Mouse (Mus musculus): ENCODE data around the gene Timm13.
A peak's percentile ranks its signal among the peaks of the same experiment; 100 is the strongest.

The Timm13 gene

GRCm38 (mm10) chr10:80909375-80910162 lies 8.8 kb upstream of the Timm13 start:
- ATAC-seq (ENCODE audit: insufficient number of reproducible peaks, low FRiP score, low TSS enrichment), result no peak

GRCm38 (mm10) chr10:80904709-80905108 lies 3.9 kb upstream of the Timm13 start:
- ATAC-seq (ENCODE audit: insufficient number of reproducible peaks, low FRiP score, low TSS enrichment), result no peak

DNA sequence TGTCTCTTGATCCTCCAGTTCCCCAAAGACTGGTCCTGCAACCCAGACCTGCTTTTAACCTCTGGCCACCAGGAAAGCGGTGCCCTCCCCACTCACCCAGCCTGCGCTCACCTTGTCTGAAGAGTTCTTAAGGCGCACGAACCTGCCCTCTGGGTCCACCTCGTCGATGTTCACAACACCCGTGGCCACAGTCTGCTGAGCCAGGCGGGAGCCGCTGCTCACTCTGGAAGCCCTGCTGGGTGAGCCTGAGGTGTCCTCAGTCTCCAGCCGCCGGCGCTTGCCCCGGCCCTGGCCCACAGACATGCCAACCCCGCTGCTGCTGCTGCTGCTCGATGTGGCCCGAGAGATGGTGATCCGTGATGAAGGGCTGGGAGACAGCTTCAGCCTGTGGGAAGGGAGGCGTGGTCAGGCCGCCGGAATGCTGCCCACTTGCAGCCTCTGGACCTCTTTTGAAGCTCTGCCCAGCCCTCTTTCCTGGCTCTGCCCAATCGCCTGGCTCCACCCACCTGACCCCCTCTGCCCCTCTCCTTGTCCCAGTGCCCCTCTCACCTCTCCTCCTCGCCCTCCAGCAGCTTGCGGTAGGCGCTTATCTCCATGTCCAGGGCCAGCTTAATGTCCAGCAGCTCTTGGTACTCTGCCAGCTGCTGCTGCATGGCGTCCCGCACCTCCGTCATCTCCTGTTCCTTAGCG lies 3.4 kb upstream of the Timm13 start:
- no peak for ATAC-seq (ENCODE audit: insufficient number of reproducible peaks, low FRiP score, low TSS enrichment)

GRCm38 (mm10) chr10:80903282-80903681 lies 2.5 kb upstream of the Timm13 start:
- ATAC-seq (ENCODE audit: insufficient number of reproducible peaks, low FRiP score, low TSS enrichment), result no peak

GRCm38 (mm10) chr10:80902273-80902940 lies 1.6 kb upstream of the Timm13 start:
- ATAC-seq (ENCODE audit: insufficient number of reproducible peaks, low FRiP score, low TSS enrichment), result no peak

DNA sequence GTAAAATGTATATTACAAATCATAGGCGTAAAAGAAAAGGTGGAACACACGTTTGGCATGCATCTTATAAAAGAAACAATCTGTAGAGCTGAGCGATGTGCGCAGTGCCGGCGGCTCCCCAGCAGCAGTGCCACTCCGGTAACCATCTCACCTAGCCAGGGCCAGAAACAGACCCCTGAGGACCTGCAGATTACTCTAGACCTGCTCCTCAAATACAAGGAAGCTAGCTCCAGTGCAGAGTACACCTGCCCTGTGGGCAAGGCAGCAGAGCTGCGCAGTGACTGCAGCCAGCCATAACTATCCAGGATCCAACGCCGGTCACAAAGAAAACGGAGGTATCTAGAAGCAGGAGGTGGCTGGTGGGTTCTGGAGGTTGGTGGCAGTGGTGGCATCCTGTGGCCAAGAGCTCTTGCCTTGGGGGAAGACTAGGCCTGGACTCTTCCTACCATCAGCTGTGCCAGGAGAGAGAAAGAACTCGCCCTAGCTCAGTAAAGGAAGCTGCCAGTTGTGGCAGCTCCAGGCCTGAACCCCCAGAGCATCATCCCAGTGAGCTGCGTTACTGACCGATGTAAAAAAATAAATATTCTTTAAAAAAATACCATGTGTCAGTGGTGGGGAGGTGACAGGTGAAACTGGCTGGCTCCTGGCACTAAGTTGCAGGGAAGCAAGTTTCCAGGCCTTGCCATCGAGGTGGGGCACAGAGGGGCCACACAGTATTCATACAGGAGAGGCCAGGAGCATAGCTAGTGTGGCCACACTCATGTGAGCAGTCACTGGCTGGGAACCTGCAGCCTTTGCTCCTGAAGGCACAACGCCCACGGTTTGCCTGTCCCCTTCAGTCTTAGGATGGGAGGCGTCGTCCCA lies 872 bp upstream of the Timm13 start:
- no peak for ATAC-seq (ENCODE audit: insufficient number of reproducible peaks, low FRiP score, low TSS enrichment)

DNA sequence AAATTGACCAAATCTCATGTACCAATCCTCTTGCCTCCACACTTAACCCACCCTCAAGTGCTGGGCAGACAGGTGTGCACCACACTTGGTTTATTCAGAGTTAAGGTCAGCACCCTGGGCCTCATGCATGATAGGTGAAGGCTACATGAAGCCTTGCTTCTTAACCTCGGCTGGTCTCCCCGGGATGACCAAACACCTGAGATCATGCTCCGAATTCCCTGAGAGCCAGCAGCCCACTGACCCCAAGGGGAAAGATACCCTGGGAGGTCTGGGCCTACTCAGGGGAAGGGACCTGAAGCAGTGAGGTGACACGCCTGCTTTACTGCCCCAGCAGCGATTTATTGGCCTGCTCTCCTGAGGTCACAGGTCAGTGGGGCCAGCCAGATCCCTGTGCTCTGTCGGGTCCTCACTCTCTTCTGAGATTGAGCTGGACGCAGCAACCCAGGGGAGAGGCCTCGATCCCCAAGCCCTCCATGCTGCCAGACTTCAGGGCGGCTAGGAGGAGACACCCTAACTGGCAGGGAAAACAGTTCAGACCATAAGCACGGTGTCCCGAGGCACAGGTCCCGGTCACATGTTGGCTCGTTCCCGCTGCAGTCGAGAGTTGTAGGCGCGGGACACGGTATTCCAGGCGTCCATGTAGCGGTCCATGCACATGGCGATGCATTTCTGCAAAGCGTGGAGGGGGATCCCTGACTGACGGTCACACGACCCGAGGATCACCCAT lies 1.0 kb downstream of the Timm13 start:
- ATAC-seq (ENCODE audit: insufficient number of reproducible peaks, low FRiP score, low TSS enrichment), result no peak

GRCm38 (mm10) chr10:80899074-80899473 lies 1.7 kb downstream of the Timm13 start:
- no peak for ATAC-seq (ENCODE audit: insufficient number of reproducible peaks, low FRiP score, low TSS enrichment)

- no peak for ATAC-seq (ENCODE audit: insufficient number of reproducible peaks, low FRiP score, low TSS enrichment)
Observed at GRCm38 (mm10) chr10:80897861-80898510, 2.8 kb downstream of the Timm13 start.

DNA sequence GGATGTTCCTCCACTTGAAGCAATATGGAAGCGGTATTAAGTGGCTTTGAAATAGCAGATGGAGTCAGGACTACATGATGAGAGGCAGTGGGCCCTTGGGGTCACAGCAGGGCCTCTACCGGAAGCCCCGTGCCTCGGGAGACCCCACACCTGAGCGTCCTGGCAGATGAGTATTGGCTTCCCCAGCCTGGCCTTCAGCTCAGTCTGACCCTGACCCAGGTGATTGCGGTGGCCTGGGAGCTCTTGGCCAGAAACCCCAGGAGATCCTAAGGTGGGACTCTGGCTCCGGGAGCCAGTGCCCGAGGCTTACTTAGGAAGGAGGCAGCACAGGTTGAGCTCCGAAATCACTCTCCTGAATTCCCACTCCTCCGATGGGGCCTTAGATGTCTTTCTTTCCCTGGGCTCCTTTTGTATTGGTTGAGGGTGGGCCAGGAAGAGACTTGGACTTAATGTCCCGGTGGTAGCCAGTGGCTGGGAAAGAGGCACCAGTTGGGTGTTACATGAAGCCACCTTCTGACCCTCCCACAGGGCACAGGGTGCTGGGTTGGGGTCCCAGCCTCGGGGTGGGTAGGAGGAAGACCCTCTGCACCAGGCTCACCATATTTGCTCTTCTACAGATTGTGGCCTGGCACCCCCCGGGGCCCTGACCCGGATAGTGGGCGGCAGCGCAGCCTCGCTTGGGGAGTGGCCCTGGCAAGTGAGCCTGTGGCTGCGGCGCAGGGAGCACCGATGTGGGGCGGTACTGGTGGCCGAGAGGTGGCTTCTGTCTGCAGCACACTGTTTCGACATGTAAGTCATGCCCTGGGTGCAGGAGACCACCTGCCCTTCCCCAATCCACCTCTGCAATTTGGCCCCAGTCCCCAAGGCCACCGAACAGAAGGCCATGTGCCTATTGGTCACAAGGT lies 3.9 kb downstream of the Timm13 start:
- no peak for ATAC-seq (ENCODE audit: insufficient number of reproducible peaks, low FRiP score, low TSS enrichment)

- ATAC-seq (ENCODE audit: insufficient number of reproducible peaks, low FRiP score, low TSS enrichment), result no peak
Observed at GRCm38 (mm10) chr10:80895697-80896096, 5.1 kb downstream of the Timm13 start.

DNA sequence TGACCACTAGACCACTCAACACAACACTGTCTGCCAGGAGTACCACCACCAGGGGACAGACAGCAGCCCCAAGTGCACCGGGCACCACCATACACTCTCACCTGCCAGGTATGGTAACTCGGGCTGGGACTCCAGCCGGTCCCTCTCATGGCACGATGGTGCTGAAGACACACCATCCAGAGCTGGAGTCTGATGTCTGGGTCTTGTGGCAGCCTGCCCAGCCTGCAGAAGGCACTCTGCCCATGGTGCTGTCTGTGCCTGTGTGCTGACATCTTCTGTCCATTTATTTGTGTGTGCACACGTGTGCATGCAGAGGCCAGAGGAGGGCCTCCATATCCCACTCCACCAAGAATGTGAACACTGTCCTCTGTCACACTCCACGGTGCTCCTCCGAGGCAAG lies 5.7 kb downstream of the Timm13 start:
- ATAC-seq (ENCODE audit: insufficient number of reproducible peaks, low FRiP score, low TSS enrichment), result no peak

DNA sequence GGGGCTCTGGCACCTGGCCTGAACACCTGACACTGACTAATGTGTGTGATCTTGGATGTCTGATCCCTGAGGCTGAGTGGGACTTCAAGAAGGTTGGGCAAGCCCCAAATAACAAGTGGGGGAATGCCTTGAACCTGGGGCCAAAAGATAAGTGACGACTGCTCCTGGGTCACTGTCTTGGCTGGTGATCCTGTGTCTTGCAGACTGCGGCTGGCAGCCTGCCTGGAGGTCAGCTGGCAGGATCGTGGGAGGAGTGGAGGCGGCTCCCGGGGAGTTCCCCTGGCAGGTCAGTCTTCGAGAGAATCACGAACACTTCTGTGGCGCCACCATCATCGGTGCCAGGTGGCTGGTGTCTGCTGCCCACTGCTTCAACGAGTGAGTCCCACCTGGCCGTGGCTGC lies 13.6 kb downstream of the Timm13 start:
- ATAC-seq (ENCODE audit: insufficient number of reproducible peaks, low FRiP score, low TSS enrichment), result peak; percentile 15; the same call in 1 of the 2 replicates

DNA sequence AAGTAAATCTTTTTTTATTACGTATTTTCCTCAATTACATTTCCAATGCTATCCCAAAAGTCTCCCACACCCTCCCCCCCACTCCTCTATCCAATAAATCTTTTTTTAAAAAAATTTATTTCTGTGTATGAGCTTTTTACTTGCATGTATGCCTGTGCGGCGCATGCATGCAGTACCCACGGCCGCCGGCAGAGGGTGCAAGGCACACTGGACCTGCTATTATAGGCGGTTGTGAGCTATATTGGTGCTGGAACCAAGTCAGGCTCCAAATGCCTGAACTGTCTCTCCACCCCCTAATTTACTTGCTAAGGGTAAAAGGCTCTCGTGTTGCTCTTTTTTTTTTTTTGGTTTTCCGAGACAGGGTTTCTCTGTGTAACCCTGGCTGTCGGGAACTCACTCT lies 19.5 kb downstream of the Timm13 start:
- ATAC-seq (ENCODE audit: insufficient number of reproducible peaks, low FRiP score, low TSS enrichment), result no peak

DNA sequence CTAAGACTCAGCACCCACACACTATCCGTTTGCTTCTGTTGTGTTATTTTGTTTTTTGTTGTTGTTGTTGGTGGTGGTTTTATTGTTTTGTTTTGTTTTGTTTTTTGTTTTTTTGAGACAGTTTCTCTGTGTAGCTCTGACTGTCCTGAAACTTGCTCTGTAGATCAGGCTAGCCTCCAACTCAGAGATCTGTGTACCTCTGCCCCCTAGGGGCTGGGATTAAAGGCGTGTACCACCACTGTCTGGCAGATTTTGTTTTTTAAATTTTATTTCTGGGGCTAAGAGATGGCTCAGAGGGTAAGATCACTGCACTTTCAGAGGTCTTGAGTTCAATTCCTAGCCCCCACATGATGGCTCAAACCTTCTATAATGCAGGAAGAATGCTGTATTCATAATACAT lies 19.9 kb downstream of the Timm13 start:
- ATAC-seq (ENCODE audit: insufficient number of reproducible peaks, low FRiP score, low TSS enrichment), result no peak

- no peak for ATAC-seq (ENCODE audit: insufficient number of reproducible peaks, low FRiP score, low TSS enrichment)
Observed at GRCm38 (mm10) chr10:80880131-80880641, 20.6 kb downstream of the Timm13 start.

DNA sequence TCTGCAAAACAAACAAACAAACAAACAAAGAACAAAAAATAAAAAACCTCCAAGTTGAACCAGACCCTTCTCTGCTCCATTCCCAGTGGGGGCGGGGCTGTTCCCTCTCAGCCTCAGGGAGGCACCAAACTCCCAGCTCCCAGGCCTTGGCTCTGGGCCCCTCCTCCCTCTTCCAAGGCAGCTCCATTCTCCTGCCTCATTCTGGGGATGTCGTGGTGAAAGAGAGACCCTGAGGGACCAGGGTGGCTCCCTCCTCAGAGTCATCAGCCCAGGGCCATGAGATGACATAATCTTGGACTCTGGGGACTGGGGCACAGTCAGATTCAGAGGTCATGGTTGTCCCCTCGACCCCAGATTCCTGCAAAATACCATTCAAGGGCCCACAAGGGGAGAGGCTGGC lies 24.2 kb downstream of the Timm13 start:
- ATAC-seq (ENCODE audit: insufficient number of reproducible peaks, low FRiP score, low TSS enrichment), result no peak

DNA sequence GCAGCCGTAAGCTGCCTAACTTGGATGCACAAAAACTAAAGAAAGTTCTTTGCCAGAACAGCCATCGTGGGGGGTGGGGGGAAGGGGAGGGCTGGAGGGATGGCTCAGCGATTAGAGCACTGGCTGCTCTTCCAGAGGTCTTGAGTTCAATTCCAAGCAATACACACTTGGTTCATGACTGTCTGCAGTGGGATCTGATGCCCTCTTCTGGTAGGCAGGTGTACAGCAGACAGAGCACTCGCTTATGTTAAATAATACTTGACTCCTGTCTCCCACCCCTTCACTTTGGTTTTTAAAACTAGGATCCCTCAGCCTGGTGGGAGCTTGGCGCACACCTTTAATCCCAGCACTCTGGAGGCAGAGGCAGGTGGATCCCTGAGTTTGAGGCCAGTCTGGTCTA lies 24.7 kb downstream of the Timm13 start:
- no peak for ATAC-seq (ENCODE audit: insufficient number of reproducible peaks, low FRiP score, low TSS enrichment)

All from cerebellum, adult (tissue).